Mouse (Mus musculus): ENCODE measurements at regions not wholly inside any gene's neighbourhood (a gene's known extent, or its start where the extent isn't known, plus 50 kb on each side); places are given as distances from the start of the nearest gene placed in this dataset.

DNA sequence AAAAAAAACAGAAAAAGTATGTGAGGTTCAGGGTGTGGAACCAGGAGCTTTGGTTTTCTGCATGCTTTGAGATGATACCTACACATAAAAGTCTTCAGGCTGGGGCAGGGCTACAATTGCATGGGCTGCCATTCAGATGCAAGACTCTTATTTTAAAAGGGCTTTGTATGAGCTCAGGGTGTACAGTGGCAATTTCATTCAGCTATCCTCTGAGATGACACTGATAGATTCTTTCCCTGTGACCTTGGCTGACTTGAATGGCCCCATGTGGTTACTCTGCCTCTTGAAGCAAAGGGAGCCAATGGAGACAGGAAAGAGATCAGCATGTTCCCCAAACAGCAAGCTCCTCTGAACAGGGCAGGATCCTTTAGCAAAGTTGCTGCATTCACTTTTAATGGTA, 177.1 kb downstream of the Cmpk2 start:
- no peak for DNase-seq (ENCODE audit: low spot score in 2 of 2)

DNA sequence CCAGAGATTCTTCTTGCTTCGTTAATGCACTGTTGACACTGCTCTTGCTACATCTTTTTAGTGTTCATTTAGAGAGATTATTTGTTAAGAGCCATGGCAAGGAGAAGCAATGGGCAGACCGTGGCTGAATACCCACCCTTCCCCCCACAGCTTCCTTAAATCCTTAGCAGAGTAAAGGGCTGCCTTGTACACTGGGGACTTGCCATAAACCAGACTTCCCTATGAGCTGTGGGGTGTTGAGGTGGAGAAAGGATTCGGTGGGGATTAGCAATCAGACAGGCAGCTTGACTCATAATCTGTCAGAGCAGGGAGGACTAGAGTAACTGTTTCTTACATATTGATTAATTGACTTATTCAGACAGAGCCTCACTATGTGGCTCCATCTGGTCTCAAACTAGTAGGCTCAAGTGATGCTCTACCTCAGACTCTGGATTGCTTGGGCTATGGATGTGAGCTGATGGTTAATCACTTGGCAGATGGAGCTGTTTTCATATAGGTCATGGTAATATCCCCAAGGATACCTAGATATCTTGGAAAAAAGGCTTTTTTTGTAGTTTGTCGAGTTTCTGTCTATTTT, 166.7 kb downstream of the Cmpk2 start:
- DNase-seq (ENCODE audit: low spot score in 2 of 2), result no peak

DNA sequence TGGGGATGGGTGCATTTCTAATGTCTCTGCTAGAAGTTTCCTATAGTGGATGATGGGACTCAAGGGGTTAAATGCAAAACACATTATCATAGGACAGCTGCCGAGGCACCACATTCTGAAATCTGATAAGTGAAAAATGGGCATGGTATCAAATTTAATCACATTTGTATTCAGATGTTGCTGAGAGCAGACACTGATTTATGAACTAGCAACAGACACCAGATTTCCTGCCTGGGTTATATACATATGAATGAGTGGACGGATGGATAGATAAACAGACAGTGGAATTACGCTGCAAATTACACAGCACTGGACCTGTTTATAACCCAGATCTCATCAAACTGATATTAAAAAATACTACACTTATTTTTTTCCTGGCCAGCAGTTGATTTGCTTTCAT, 166.2 kb downstream of the Cmpk2 start:
- DNase-seq (ENCODE audit: low spot score in 2 of 2), result no peak

- DNase-seq (ENCODE audit: low spot score in 2 of 2), result no peak
Observed at GRCm38 (mm10) chr12:26631795-26632122, 162.8 kb downstream of the Cmpk2 start.

GRCm38 (mm10) chr12:26631111-26631794, 162.2 kb downstream of the Cmpk2 start:
- DNase-seq (ENCODE audit: low spot score in 2 of 2), result no peak

- no peak for DNase-seq (ENCODE audit: low spot score in 2 of 2)
Observed at GRCm38 (mm10) chr12:26621135-26621932, 152.3 kb downstream of the Cmpk2 start.

GRCm38 (mm10) chr12:26620501-26621134, 151.6 kb downstream of the Cmpk2 start:
- no peak for DNase-seq (ENCODE audit: low spot score in 2 of 2)

- DNase-seq (ENCODE audit: low spot score in 2 of 2), result no peak
Observed at GRCm38 (mm10) chr12:26617969-26618368, 149.0 kb downstream of the Cmpk2 start.

DNA sequence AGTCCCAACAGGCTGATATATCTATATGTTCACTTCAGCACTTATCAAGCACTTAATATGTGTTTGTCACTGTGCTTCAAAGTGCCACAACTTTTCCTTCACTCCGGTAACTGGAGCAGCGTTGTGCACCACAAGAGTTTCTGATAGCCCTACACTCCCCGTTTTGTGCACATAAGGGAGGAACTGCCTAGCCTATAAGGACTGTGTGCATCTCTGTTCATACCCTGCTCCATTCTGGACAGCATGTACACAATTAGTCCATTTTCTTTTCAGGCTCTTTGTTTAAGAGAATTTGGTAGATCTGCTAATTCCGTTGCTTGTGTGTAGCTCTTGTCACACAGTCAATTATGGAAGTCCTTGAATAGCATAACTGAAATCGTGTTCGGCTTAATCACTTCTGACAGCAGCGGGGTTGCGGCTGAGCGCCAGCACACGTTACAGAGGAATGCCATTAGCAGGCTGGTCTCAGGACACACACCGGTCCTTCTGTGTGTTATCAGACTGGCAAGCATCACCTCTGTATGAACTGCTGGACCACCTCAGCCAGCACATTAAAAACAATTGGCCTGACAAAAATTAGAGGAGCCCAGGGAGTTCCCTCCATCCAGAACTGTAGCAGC, 144.2 kb downstream of the Cmpk2 start:
- no peak for DNase-seq (ENCODE audit: low spot score in 2 of 2)

DNA sequence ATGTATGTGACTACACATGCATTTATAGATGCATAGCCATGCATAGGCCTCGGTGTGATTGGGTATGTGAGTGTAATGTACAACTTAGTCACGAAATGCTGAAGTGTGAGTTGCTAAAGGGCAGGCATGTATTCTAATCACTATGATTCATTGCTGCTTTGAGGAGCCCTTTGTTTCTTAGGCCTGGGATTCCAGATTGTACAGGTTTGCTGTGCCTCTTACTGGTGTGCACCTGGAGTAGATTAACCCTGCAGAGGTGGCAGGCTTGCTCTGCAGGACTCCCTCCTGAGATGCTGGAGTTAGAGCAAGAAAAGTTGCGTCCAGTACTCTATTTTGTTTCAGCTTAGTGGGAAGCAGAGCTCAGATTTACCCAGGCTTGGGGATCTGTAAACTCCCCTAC, 141.1 kb downstream of the Cmpk2 start:
- no peak for DNase-seq (ENCODE audit: low spot score in 2 of 2)

- DNase-seq (ENCODE audit: low spot score in 2 of 2), result no peak
Observed at GRCm38 (mm10) chr12:26598501-26598900, 129.5 kb downstream of the Cmpk2 start.

DNA sequence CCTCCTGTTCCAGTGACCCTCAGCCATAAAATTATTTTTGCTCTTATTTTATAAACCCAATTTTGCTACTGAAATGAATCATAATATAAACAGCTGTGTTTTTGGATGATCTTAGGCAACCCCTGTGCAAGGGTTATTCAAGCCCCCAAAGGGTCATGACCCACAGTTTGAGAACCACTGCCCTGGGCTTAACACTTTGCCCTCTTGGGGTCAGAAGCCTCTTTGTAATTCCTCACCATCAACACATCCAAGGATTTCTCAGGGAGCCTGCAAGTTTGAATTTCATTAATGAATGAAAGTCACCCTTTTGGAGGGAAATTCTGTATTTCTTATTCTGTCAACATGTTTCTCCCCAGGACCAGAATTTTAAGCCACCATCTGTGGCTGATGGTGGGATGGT, 123.1 kb downstream of the Cmpk2 start:
- no peak for DNase-seq (ENCODE audit: low spot score in 2 of 2)

DNA sequence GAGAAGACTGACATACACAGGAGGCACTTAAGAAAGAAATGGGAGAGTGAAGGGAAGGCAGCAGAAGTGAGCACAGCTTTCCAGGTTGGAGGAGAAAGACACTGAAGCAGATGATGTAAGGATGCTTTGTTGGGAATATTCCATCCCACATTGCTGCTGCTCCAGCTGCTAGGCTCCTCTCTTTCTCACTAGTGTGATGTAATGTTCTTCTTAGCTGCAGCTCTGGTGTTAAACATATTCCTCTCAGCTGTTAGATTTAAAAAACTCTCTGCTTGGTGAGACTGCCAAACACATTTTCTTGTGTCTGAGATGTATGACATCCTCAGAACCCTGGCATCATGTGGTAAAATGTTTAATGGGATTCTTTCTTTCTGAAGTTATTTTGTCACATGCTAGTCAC, 120.1 kb downstream of the Cmpk2 start:
- DNase-seq (ENCODE audit: low spot score in 2 of 2), result no peak

DNA sequence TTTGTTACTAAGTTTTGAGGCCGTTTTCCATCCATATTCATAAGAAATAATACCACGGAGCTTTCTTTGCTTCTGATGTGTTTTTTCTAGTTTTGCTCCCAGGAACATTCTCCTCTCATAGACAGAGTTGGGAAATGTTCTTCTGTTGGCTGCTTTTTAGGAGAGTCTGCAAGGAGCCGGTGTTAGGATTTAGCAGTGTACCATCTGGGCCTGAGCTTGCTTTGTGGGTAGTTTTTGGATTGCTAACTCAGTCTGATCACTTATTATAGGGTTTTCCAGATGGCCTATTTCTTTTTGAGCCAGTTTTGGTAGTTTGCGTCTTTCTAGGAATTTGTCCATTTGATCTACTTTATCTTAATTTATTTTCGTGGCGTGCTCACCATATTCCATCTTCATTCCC, 108.4 kb downstream of the Cmpk2 start:
- DNase-seq (ENCODE audit: low spot score in 2 of 2), result no peak

- DNase-seq (ENCODE audit: low spot score in 2 of 2), result no peak
Observed at GRCm38 (mm10) chr12:26571602-26572001, 102.6 kb downstream of the Cmpk2 start.

GRCm38 (mm10) chr12:26567435-26567834, 98.4 kb downstream of the Cmpk2 start:
- no peak for DNase-seq (ENCODE audit: low spot score in 2 of 2)

DNA sequence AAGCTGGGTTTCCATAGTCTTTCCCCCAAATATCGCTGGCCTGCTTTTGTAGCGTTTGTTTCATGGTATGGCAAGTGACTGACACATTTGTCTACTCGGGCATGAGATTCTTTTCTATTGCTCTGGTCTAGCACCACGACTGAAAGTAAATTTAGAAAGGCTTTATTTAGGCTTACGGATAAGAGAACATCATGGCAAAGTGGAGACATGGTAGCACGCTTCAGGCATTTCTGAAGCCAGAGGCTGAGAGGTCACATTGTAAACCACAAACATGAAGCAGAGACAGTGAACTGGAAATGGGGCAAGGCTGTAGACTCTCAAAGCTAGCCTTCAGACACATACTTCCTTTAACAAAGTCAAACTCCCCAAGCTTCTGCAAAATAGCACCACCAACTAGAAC, 93.9 kb downstream of the Cmpk2 start:
- no peak for DNase-seq (ENCODE audit: low spot score in 2 of 2)

DNA sequence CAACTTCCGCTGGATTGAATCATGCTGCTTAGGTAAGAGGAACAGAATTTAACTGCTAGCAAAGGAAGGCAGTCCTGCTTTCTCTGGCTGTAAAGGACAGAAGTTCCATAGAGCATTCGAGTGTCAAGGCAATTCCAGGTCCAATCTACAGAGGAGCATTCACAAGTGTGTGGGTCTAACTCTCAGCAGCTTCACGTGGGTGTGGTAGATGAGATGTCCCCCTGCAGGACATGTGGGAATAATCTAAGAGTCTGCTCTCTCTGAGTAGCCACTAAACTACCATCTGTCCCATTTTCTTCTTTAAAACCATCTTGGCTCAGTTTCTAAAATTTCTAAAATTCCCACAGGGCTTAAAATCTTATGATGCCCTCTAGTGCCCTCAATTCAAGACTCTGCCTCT, 90.6 kb downstream of the Cmpk2 start:
- DNase-seq (ENCODE audit: low spot score in 2 of 2), result no peak

GRCm38 (mm10) chr12:26557411-26557810, 88.4 kb downstream of the Cmpk2 start:
- no peak for DNase-seq (ENCODE audit: low spot score in 2 of 2)

DNA sequence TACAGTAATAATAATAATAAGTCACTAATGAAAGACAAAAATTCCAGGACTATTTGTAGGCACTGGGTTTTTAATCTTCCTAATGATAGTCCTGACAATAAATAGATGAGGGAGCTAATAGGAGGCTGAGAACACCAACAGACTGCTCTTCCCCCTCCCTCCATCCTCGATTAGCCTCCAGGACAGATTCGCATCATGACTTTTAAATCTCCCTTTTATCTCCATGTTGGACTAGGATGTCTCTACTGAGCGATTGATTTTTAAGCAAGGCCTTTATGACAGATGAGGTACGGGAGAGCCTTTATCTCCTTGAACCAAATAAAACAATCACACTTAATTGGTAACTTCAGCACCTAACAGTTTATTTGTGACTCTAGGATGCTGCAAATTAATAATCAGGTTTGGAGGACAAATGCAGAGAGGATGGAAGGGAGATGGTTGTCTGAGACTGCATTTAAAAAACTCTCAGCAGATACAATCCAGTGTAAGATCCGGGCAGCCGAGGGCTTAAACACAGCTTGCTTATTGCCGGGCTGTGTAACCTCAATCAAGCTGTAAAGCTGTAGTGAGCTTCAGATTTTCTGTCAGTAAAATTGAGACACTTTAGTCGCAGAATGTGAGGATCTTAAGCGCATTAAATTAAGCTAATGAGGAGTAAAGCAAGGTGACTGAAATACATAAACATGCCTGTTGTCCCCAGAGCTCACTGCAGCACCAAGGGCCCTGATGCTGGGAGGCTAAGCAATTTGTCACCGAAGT, 82.3 kb downstream of the Cmpk2 start:
- DNase-seq (ENCODE audit: low spot score in 2 of 2), result no peak

- no peak for DNase-seq (ENCODE audit: low spot score in 2 of 2)
Observed at GRCm38 (mm10) chr12:26547466-26547865, 78.5 kb downstream of the Cmpk2 start.
